Mouse (Mus musculus): ENCODE measurements around the gene Ddx24.

- TF ChIP-seq POLR2A (IDR thresholded peaks at IDR 0.05; ENCODE audit: low read depth, low read length) (peak; percentile 17), CTCF (conservative IDR thresholded peaks at IDR 0.05; ENCODE audit: insufficient read depth, insufficient read length, low read depth, low read length) (peak; percentile 96)
Measured at GRCm38 (mm10) chr12:103425729-103426470, at the start of gene Ddx24.

Measured in kidney, adult 2 months (tissue).